Mouse (Mus musculus): ENCODE data around the gene Dbh.

Dbh gene

DNA sequence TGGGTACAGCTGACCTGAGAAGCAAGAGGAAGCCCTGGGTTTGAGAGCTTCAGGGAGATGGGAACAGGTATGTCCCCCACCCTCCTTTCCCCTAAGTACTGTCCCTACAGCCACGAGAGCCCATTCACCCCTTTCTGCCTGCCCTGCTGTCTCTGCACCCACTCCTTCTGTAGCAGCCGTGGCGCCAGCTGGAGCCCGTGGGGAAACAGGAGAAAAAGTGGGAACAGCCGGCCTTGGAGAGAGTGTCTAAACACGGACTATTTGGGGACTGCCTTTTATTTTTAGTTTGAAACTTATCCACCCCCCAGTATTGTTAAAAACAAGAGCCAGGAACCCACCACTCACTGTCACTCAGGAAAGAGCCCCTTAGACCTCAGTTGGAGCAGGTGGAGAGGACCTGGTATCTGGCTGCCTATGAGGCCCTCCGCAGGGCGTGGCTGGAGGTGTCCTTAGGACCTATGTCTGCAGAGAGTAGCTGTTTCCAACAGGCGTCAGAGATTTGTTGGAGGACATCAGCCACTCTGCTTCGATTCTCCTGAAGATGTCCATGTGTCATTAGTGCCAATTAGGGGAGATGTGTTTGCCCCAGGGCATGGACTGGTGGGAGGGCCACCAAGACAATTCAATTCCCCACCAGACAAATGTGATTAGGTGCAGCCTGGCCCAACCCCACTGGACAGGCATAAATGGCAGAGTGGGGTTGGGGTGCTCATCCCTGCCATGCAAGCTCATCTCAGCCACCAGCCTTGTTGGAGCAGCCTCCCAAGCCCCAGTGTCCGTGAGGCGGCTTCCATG lies at the start of gene Dbh:
Gene Dbh, plus strand, starts transcription at position 438 of the 795 bp plus-strand sequence.
- no peak for DNase-seq (ENCODE audit: low read depth)

DNA sequence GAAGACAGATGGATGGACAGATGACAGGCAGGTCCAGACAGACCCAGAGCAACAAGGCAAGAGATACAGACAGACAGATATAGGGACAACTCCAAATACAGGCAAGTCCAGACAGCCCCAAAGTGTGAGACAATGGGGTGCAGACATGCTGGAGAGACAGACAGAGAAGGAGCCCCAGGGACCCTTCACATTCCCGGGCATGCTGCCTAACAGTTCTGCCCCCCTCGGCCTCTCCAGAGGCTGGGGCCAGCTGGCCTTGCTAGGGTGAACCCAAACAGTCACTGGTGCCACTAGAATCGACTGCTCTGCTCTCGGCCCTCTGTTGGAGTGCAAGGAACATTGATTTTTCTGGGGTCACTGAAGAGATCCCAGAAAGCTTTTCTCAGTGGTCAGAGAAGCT lies 46.6 kb upstream of the Dbh start:
- no peak for DNase-seq (ENCODE audit: low read depth)

DNA sequence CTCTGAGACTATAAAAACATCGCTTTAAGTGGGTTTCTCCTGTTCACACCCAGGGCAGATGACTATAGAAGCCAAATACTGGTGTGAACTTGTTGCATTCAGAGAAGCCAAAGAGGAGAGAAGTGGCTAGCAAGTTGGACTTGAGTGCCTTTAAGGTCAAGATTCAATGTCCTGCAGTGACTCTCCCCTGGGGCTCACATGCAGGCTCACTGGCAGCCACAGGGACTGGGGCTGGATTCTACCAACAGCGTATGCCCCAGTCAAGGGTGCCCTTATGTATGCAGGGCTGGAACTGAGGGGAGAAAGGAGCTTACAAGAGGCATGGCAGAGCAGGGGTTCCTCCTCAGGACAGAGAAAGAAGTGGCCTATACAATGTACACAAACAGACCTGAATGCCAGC lies 45.3 kb upstream of the Dbh start:
- DNase-seq (ENCODE audit: low read depth) = no peak

DNA sequence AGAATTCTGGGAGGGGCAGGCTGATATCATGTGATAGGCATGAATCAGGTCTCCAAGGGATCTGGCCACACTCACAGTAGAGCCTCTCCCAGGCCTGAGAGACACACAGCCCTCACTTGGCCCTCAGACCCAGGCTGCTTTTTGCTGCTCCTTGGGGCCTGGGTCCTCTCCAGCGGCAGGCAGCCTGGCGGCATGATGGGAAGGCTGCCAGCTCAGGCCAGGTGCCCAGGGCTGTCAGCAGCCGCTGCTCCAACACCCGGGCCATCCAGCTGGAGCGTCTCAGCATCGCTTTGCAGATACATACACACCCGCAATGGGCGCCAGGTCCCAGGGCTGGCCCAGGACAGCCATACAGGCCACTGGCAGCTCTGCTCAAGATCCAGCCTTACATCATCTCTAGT lies 44.8 kb upstream of the Dbh start:
- DNase-seq (ENCODE audit: low read depth) = no peak

DNA sequence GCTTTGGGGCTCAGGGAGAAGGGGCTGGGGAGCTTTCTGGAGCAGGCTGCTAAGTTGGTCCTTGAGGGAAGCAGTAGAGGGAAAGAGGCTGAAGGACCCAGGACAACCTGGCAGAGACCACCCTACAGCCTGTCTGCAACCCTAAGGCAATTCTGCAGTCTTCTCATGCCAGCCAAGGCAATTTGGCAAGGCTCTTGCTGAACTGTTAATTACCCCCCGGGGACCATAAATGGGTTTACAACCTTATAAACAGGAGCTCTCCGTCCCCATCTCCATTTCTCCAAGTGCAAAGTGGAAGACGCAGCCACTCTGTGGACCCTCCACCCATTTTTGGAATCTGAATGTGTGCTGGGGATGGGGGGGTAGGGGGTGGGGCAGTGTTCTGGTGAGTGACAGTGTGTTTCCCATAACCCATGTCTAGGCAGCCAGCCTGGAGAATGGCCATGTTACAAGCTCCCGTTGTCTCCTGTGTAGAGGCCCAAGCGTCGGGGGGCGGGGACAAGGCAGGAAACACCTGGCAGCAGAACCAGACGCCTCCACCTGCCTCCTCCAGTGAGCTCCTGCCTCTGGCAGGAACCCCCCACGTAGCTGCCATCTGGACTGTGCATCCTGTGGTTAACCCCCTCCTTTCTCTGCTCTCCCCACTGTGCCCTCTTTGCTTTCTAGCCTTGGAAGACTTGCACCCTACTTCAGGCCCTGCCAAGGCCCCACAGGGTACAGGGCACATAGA lies 43.2 kb upstream of the Dbh start:
- peak; percentile 76 for DNase-seq (ENCODE audit: low read depth)

DNA sequence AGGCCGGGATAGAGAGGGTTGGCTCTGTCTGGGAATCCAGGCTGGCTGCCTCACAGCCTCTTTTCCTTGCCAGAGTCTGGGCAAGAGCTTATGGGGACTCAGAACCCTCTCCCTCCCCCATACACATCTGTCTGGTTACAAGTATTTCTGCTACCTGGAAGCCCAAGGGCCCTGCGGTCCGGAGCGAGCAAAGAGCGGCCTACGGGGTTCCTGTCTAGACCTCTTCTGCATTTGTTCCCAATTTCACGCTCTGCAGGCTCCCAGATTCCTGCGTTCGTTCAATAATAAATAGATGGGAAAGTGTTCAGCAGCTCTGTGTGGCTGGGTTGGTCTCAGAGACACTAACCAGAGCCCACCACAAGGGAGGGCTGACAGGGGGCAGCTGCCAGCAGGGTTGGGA lies 42.5 kb upstream of the Dbh start:
- no peak for DNase-seq (ENCODE audit: low read depth)

DNA sequence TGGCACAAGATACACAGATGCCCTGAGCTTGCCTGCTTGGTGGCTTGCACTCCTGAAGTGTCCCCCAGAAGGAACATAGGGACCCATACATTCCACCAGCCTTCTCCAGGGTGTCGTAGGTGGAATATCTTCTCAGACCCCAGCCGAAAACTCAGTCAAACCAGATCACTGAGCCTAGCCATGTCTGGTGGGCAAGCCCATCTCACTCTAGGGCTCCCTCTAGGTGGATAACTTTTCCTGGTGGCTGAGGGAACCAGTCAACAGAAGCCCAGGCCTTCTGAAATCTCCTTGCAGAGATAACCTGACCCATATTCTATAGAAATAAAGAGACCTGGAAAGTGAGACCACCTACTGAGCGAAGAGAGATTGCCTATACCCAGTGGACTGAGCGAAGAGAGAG lies 41.9 kb upstream of the Dbh start:
- DNase-seq (ENCODE audit: low read depth) = no peak

DNA sequence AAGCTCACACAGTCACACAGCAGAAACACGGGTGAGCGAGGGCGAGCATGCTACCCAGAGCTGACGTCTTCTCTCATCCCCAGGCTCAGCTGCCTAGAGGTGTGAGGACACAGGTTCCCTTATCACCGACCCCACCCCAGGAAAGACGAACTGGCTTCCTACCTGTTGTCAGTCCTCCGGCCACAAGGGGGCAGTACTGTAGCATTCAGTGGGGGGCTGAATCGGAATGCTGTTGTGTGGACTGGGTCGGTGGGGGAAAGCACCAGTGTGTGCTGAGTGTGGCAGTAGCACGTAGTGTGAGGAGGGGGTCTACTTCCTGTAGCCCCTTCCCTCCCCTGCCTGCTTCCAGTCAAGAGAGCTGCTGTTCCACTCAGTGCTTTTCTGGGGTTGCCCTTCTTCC lies 39.1 kb upstream of the Dbh start:
- DNase-seq (ENCODE audit: low read depth) = peak; percentile 44

DNA sequence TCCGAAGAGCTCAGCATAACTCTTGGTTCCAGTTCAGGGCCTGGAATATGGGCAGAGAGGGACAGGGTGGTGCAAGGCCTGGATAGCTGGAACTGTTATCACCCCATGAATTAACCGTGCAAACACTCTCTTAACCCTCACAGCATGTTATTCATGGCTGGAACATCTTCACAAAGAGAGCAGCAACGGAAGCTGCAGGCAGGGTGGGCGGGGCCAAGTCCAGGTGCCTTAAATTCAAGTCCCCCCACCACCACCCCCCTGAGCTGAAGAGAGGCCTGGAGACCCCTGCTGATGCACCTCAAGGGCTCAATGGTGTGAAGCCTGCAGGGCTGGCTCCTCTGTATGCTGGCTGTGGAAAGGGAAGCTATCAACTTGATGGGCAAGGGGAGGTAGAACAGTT lies 38.5 kb upstream of the Dbh start:
- DNase-seq (ENCODE audit: low read depth) = no peak

DNA sequence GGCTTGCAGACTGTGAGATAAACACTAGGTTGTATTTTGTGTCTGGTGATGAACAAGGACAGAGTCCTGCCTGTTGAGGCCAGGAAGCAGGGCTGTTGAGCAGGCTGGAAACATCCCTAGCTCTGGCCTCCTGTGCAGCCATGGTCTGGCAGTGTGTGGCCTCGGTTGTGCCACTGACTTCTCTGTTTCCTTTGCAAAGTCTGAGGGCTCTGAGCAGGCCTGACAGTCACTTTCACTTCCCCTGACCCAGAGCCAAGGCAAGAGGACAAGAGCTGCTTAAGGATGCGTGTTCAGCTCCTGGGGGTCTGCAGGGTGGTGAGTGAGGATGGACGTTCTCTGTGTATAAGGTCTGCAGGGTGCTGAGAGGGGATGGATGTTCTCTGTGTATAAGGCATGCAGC lies 36.0 kb upstream of the Dbh start:
- no peak for DNase-seq (ENCODE audit: low read depth)

DNA sequence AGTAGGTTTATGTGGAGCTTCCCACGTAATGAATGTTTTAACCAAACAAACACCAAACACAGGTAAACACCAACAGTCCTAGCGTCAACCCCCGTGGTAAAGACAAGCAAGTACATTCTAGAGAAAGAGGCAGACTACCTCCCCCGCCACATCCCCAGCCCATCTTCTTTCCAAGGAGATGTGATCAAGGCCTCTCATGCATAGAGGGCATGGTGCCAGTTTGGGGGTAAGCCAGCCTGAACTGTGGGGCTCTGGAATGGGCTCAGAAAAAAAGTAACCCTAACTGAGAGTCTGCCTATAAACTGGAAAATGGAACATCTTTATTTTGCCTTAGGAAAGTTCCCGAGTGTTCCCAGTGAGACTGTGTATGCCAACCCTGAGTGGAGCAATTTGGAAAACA lies 29.1 kb upstream of the Dbh start:
- DNase-seq (ENCODE audit: low read depth) = no peak

DNA sequence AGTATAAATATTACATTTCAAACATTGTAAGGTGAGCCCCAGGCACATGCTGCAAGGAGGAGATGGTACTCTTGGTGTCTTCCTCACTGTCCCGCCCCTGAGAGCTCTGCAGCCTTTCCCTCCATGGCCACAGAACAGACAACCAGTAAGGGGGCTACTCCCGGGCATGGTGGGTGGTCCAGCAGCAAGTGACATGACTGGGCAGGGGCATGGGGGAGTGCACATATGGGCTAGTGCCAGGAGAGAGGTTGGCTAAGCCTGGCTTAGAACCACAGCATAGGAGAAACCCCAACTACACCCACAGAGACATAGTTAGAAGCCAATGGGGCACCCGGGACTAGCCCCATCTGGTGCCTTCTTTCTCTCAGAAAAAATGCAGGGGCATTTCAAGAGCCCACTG lies 28.7 kb upstream of the Dbh start:
- DNase-seq (ENCODE audit: low read depth) = no peak

DNA sequence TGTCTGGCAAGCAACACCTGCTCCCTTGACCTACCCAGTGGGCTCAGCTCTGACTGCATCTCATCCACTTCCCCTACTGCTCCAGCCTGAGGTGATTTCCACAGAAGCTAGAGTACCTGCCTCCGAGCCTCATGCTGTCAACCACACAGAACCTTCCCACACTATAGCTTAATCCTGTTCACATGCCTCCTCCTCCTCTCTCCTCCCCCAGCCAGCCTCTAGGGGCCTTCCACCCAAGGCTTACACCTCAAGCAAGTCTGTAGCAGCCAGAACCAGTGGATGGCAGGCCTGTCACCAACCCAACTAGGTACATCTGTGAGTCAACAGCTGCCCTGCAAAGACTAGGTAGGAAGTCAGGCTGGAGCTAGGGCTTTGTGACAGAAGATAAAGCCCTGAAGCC lies 28.2 kb upstream of the Dbh start:
- DNase-seq (ENCODE audit: low read depth) = no peak

DNA sequence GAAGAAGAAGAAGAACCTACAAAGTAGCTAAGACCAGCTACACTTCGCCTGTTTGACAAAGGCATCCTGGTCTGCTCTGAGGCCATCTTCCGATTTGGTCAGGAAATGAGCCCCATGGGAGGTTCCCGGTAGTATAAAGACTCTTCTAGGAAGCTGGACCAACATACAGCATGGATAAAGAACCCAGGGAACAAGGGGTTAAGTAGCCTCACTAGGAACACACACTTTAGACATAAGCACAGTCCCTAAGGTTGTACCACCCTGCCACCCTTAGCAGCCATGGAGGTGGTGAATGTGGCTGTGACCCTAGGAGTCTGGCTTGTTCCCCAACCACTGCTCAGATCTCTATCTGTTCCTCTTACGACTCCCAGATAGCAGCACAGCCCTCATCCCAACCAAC lies 26.7 kb upstream of the Dbh start:
- DNase-seq (ENCODE audit: low read depth) = no peak

DNA sequence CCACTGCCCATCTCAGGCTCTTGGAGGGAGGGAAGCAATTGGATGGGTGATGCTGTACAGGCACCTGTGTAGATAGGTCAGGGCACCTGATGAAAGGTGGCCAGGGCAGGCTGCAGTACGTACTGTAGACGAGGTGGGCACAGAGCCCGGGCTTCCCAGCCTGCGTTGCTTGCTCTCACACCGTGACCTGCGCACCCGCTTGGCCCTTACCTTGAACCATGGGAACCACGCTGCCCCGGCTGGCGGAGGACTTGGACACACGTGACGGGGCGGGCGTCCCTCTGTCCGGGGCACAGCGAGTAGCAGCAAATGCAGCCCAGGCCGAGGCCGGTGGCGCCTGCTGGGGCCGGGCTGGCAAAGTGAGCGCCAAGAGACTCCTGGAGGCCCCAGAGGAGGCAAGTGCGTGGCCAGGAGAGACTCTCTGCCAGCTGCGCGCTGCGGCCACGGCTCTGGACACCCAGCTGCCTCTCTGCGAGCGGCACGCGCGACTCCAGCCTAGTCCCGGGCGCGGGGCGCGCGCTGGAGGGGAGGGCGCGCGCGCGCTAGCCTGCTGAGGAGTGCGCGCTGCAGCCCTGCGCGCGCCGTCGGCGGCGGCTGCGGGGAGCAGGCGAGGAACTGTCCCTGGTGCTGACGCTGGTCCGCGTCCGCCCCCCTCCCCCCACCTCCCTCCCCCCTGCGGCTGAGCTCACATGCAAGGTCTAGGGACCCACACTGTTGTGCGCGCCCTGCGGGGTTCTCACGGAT lies 22.9 kb upstream of the Dbh start, which contains the start of gene Fam163b:
Gene Fam163b, minus strand, starts transcription at position 542 of the 744 bp plus-strand sequence.
- DNase-seq (ENCODE audit: low read depth) = no peak

DNA sequence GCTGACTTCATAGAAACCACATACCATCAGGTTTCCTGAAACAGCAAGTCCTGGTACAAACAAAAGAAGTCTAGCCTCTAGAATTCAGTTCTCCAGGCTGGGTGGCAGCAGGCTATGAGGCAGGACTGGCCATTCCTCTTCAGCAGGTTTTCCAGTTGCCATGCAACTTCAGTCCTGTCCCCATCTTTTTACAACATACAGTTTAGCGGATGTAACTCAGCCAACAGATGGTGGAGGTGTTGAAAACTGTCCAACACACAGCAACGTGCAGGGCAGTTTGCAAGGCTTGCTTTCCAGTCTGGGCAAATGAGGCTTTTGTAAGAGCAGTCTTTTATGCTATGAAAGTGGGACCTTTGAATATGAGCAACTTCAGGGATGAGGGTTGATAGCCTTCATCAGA lies 20.1 kb upstream of the Dbh start:
- DNase-seq (ENCODE audit: low read depth) = no peak

DNA sequence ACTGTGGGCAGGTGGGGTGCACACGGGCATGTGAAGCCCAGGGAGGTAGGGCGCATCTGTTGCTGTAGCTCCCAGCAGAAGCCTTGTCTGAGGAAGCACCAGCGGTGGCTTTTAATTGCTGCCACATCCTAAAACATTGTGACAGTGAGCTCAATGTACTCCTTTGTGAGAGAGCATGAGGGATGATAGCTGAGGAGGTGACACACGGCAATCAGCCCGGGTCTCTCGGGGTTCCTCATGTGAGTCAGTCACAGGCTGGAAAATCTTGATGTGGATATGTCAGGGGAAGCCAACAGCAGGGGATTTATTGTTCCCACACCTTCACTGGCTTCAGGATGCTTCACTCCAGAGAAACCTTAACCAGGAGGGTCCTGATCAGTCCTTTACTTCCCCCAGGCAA lies 18.2 kb upstream of the Dbh start:
- no peak for DNase-seq (ENCODE audit: low read depth)

DNA sequence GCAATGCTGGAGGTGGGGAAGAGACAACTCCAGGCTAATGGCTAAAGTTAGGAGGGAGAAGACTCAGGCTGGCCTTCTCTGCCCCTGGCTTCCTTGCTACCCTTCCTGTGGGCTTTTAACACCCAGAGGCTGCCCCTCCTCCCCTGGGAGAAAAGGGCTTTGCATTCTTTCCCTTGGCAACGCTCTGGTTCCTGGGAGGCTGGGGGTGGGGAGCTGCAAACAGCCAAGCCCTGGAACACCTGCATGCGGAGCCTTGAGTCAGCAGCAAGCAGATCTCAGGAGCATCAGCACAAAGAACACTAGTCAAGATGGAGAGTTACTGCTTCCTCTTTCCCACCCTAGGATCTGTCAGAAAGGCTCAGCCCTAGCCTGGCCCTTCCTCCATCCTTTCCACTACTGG lies 15.6 kb upstream of the Dbh start:
- no peak for DNase-seq (ENCODE audit: low read depth)

DNA sequence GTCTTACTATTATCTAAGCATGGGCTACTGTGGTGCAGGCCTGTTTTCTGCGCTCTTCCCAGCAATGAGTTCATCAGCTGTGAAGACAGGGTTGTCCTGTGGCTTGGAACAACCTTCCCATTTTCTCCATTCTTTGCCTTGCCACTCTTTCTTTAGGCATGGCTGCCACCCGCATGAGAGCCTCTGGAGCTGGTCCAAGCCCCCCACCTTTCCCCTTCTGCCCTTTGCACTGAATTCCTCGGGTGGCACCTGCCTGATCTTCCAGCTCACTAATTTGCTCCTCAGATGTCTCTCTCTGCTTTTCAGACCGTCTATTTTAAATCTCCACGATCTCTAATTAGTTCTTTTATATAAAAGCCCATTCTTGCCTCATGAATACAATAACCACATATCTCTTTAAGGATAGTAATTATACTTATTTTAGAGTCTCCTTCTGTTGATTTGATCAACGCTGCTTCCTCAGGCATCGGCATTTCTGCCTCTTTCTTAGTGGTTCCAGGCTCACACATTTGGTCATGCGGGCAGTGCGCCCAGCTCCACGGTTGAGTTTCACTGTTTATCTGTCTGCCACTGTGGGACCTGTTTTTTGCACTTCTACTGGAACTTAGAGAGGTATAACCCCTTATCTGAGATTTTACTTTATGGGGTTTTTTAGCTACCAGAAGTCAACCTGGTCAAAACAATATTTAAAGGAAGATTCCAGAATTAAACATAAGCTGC lies 10.4 kb upstream of the Dbh start:
- no peak for DNase-seq (ENCODE audit: low read depth)

DNA sequence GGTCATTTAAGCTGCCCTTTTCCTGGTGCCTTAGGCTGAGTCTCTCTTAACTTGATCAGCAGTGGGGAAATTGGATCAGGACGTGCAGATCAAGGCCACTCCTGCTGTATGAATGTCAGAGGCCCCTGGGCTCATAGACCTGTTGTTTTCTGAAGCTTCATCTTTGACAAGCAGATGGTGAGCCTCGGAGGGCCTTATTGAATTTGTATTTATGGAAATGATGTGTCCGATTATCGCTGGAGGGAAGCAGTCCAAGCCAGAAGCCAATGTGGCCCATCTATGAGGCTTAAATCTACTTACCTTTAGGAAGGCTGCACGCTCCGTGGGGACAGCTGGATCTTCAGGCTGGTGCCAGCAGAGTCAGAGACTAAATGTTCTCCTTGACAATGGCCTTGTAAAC lies 8.4 kb upstream of the Dbh start:
- no peak for DNase-seq (ENCODE audit: low read depth)

DNA sequence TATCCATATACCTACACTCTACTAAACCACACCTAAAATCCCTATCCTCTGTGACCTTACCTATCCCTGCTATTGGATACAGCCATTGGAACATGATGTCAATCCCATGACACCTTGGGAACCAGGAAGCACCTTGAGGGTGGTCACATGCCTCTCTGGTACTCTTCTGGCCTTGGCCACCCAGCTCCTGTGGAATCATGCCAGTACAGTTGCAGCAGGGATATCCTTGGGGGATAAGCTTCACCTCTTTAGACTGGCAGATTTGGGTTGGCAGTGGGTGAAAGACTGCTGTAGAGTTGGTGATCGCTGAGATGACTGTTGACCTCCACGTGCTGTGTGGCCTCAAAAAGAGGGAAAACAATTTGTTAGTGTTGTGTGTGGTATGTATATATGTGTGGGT lies 3.5 kb upstream of the Dbh start:
- no peak for DNase-seq (ENCODE audit: low read depth)

DNA sequence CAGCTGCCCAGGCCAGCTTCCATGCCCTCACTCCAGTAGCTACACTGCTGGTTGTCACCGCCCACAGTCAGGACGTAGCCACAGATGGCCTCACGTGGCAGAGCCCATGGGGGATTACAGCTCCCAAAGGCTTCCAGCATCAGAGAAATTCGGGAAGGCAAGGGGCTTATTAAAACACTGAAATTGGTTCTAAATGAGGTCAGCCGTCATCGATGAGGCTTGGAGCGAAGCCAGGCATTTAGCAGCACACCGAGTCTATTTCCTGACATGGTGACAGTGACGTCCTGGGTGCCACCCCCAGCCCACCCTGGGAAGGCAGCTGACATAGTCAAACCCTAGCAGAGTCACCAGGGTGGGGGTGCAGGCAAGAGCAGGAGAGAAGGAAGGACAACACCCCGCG lies 2.4 kb upstream of the Dbh start:
- DNase-seq (ENCODE audit: low read depth) = no peak

Measured in 416B (cell line).